Mouse (Mus musculus): ENCODE results near the gene Cst10.

The Cst10 gene

GRCm38 (mm10) chr2:149404757-149405156, at the start of gene Cst10:
TSS of gene Cst10 (plus strand) at chr2:149405057.
- no peak for DNase-seq (ENCODE audit: low spot score in 2 of 2)

DNA sequence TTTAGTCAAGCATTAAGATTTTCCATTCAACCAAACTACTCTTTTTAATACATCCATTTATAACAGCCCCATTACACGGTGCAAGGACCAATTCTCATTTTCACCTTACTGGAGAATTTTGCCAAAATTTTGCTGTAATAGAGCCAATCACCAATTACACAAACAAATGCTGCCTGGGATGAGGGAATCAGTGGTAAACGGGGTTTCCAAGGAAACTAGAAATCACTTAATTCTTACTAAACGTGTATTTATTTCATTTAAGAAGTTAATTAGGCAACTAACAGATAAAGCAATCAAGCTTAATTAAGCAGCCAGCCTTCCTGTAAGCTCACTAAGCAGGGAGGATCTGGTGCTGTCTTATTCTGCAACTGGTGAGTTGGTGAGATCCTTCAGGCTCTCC, 11.9 kb upstream of the Cst10 start:
- no peak for DNase-seq (ENCODE audit: low spot score in 2 of 2)

GRCm38 (mm10) chr2:149422564-149422963, 17.7 kb downstream of the Cst10 start:
- no peak for DNase-seq (ENCODE audit: low spot score in 2 of 2)
